Mouse (Mus musculus) frontal cortex, postnatal 14 days (tissue): ENCODE results near the gene Olfr1098.

Source experiments
- DNase-seq, 2 experiments: peaks; one replicate each; pipeline ENCODE4 v3.0.0; 2022; ENCODE audit warnings: low spot score in 2 of 2

The Olfr1098 gene

DNA sequence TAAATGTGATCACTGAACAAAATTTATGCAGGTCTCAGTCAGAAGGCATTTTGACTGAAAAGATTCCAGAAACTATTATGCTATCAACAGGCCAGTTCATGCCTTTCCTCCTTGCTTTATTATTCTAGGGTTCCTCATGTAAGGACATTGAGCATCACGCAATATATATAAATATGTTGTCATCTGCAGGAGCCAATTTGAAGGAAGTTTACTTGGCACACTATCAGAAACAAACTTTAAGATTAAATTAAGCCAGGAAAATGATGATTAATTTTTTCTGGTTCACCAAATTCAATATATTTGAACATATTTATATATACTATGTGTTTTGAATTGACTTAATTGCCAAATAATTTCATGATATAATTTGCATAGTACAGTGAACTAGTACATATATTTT is at the start of gene Olfr1098:
Olfr1098 (minus strand) TSS at position 101 of the 400 bp plus-strand sequence.
- no peak for DNase-seq

DNA sequence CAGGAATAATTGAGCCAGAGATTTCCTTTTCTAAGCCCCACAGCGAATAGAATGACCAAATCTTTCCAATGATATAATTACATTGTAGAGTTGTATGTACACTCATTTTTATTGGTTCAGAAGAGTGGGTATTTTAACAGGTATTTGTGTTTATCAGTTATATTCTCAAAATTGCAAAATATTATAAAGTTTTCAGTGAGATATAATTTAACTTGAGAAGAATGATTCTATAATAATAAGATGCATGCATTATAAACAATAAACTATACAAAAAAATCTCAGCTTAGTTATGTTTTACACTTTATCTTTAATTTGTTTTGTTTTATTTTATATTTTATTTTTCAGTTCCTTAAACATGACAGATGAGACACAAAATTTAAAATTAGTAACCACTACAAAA is 36.2 kb upstream of the Olfr1098 start, which contains the start of gene Olfr1099:
Olfr1099 (minus strand) TSS at position 101 of the 400 bp plus-strand sequence.
- DNase-seq, result no peak

- DNase-seq, result no peak
Measured at GRCm38 (mm10) chr2:86926557-86926956, 2.2 kb upstream of the Olfr1098 start.

- DNase-seq, result no peak
Measured at GRCm38 (mm10) chr2:86905647-86906046, 18.7 kb downstream of the Olfr1098 start.

DNA sequence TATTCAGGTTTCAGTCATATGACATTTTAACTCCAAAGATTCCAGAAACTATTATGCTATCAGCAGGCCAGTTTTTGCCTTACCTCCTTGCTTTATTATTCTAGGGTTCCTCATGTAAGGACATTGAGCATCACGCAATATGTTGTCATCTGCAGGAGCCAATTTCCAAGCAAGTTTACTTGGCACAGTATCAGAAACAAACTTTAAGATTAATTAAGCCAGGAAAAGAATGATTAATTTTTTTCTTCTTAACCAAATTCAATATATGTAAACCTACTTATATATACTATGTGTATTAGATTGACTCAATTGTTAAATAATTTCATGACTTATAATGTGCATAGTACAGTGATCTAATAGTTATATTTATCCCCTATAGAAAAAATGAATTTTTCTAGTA is 32.2 kb downstream of the Olfr1098 start, which contains the start of gene Olfr1097:
Olfr1097 (minus strand) TSS at position 101 of the 400 bp plus-strand sequence.
- no peak for DNase-seq

DNA sequence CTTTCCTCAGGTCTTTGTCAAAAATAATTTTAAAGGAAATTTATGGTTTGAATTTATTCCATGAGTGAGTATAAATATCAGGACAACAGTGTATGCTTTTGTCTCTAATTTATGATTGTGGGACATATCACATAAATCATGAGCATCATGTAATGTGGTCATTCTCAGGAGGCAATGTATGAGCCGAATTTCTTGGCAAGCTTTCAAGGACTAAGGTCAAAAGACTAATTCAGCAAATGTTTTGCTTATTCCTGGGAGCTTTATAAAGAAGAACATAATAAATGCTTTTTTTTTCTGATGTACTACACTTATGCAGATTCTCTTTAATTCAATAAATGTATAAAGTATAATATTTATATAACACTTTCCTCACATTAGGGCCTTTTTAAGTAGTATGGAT is 49.6 kb downstream of the Olfr1098 start, which contains the start of gene Gm13723:
Gm13723 (minus strand) TSS at position 101 of the 400 bp plus-strand sequence.
- no peak for DNase-seq
